Mouse (Mus musculus): ENCODE data around the gene Tgm2.

Tgm2 gene

DNA sequence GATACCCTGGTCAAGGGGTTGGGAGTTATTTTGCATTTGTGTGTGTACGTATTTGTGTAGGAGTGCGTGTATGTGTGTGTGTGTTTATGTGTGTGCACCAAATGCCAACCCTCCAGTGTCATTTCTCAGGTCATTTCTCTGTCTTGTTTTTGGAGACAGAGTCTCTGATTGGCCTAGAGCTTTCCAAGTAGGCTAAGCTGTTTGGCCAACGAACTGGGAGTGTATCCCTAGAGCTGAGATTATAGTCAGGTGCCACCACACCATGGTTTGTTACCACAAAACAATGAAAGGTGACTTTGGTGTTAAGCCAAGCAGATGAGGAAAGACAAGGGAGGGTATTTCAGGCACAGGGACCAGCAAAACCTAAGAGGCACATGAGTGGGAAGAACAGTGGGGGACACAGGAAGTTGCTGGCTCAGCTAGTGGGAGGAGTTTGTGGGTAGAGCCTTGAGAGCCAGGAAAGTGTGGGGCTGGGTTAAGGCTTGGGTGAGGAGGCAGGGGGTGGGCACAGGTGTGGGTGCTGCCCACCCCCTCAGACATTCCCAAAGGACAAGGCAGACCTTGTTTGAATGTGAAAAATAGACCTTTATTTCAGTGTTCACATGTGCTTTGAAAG is 30.3 kb downstream of the Tgm2 start:
- DNase-seq (ENCODE audit: low read depth, low spot score), result no peak

DNA sequence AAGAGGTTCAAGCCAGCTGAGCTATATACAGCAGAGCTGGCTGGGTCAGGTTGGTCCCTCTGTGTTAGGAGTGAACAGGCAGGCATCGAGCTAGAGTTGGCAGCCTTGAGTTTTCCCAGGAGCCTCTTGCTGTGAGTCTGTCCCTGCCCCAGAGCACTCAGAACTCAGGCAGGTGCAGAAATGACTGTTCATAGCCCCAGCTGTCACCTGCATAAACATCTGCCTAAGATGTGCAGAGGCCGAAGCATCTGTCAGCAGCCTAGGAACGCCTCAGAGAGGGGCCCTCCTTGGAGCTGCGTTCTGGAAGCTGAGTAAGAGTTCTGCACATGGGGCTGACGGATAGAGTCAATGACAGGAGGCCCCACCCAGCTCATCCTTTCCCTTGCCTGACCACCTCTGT is 31.3 kb downstream of the Tgm2 start:
- no peak for DNase-seq (ENCODE audit: low read depth, low spot score)

GRCm38 (mm10) chr2:158113591-158114257 is 32.5 kb downstream of the Tgm2 start:
- DNase-seq (ENCODE audit: low read depth, low spot score), result no peak

GRCm38 (mm10) chr2:158109516-158109915 is 36.7 kb downstream of the Tgm2 start:
- DNase-seq (ENCODE audit: low read depth, low spot score), result no peak

DNA sequence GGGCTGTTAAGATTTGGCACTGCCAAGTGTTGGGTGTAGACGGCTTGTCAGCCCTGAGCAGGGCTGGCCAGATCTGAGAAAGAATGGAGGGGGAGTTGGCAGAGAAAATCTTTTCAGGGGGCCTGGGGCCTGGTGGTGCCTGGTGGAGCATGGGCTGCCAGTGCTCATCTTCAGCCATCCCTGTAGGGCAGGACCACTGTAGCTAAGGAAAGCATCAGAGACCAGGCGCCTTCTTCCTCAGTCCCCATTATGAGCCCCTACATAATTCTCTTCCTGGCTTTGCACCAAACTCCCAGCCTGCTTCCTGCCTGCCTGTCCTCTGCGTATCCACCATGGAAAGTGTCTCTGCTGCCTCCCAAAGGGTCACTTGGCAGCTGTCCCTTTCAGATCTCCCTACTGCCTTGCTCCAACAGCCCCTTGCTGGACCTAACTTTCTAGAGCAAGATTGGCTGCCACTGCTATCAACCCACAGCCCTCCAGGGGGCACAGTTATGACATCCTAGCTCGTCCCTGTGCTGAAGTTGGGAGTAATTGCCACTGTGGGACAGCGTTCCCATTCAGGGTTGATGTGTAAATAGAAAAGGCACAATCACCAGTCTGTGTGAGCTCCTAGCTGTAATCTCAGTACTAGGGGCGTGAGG is 39.2 kb downstream of the Tgm2 start:
- peak; percentile 22 for DNase-seq (ENCODE audit: low read depth, low spot score)

DNA sequence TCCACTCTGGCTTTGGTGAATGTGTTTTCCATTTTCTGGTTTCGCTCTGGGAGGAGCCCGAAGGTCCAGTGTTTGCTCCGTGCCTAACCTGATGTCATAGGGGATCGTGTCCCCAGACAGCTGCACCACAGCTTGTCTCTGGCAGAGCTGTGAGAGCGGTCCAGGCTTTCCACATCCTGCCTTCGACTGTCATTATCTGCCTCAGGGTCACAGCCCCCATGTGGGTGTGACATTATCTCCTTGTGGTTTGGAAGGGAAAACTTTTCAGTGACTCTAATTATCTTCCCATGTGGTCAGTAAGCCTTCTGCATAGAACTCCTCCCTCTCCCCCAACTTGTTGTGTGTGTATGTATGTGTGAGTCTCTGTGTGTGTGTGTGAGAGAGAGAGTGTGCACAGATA is 40.6 kb downstream of the Tgm2 start:
- DNase-seq (ENCODE audit: low read depth, low spot score), result no peak

DNA sequence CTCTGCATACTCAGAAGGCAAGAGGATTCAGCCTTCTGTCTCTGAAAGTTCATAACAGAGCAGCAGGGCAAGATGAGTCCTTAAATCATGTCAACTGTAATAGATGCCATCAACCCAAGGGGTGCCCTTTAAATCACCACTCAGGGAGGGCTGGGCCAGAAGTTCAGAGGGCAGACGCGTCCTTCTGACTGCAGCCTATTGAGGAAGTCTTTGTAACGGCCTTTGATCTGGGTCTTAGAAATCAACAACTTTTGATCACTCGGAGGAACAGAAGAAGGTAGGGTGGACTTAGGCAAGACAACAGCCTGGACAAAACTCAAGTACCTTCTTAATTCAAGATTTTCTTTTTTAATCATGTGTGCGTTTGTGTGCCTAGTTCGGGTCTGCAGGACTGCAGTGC is 41.3 kb downstream of the Tgm2 start:
- DNase-seq (ENCODE audit: low read depth, low spot score), result no peak

DNA sequence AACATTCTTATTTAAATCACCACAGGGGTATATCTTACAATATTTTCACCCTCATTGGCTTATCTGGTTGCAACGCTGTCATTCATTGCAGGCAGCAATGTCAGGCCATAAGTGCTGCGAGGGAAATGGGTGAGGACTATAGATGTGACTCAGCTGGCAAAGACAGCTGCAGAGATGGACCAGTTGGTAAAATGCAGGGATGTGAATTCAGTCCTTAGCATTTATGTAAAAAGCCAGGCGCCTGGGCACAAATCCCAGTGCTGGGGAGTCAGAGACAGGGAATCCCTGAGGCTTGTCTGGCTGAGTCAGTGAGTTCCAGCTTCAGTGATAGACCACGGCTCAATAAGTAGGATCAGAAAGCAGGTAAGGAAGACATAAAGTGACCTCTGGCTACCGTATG is 44.5 kb downstream of the Tgm2 start:
- no peak for DNase-seq (ENCODE audit: low read depth, low spot score)

GRCm38 (mm10) chr2:158099537-158099936 is 46.7 kb downstream of the Tgm2 start:
- no peak for DNase-seq (ENCODE audit: low read depth, low spot score)

- DNase-seq (ENCODE audit: low read depth, low spot score), result no peak
These were observed 47.5 kb downstream of the Tgm2 start for GRCm38 (mm10) chr2:158098730-158099129.

DNA sequence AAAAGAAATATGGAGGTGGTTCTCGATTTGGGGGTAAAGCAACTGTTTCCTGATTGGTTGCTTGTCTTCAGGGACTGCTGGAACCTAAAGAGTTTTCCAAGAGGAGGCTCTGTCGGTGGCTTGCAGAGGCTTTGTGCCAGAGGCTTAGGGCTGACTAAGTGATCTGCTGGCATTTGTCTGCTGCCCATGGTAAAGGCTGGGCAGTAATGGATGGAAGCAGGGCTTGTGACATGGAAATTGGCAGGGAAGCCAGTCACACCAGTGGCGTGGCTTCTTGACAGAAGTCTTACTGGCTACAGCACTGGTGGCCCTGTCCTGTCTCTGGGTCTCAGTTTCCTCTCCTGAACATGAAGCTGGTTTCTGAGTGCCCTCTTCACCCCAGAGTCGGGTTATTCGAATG is 49.2 kb downstream of the Tgm2 start:
- DNase-seq (ENCODE audit: low read depth, low spot score), result no peak

DNA sequence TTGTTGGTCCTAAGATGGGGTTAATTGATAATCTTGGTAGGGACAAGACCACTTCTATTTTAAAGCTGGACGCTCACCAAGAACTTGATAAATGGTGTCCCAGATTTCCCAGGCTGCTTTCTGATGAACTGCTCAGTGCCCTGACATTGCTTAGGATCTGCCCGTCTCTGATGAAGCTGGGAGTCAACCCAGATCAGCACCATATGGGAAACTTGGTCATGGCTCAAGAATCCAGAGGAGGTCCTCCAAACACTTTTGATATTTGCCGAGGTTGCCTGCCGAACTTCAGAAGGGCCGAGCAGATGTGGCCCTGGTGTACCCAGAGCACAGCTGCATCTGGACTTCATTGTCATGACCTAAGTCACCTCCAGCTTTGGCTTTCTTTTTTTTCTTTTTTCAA is 51.4 kb downstream of the Tgm2 start:
- no peak for DNase-seq (ENCODE audit: low read depth, low spot score)

- no peak for DNase-seq (ENCODE audit: low read depth, low spot score)
These were observed 51.9 kb downstream of the Tgm2 start for GRCm38 (mm10) chr2:158094300-158094699.

GRCm38 (mm10) chr2:158093345-158093744 is 52.9 kb downstream of the Tgm2 start:
- DNase-seq (ENCODE audit: low read depth, low spot score), result no peak

- DNase-seq (ENCODE audit: low read depth, low spot score), result no peak
These were observed 56.1 kb downstream of the Tgm2 start for GRCm38 (mm10) chr2:158090096-158090495.

- no peak for DNase-seq (ENCODE audit: low read depth, low spot score)
These were observed 61.8 kb downstream of the Tgm2 start for GRCm38 (mm10) chr2:158084486-158084885.

- no peak for DNase-seq (ENCODE audit: low read depth, low spot score)
These were observed 65.5 kb downstream of the Tgm2 start for GRCm38 (mm10) chr2:158080622-158081241.

DNA sequence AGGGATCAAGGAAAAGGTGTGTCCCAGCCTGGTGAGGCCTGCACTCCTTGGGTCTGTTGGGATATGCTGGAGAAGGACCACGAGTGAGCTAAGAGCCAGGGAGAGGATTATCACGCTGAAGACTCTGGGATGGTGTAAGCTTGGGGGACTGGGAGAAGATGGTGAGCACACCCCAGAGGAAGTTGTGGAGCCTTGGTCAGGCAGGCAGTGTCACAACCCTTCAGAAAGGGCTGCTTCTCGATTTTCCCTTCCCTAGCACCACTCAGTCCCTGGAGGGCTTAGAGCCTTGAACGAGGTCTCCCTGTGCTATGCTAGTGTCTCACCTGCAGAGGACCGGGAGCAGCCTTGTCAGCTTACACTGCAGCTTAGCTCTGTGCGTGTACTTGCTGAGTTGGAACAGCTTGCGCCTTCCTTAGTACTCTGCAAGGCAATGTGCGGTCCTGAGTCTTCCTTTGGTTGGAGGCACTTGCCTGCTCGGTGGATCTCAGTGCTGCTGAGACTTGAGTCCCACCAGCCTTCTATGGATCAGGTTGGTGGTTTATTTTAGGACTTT is 66.3 kb downstream of the Tgm2 start:
- DNase-seq (ENCODE audit: low read depth, low spot score), result no peak

DNA sequence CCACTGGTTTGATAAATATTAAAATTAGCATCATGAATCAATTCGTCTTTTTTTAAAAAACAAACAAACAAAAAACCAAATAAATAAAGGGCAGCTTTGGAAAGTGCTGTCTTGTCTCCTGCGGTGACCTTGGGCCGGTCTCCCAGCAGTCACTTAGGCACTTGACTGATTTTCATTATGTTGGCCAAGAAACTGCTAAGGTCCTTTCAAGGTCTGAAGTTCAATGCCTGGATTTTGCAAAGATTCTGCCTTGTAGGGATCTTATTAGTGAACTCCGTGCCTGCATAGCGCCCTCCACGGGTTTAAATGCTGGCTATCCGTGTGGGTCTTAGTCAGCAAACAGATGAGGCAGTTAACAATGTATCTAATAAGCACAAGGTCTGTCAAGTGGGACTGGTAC is 67.3 kb downstream of the Tgm2 start:
- DNase-seq (ENCODE audit: low read depth, low spot score), result no peak

DNA sequence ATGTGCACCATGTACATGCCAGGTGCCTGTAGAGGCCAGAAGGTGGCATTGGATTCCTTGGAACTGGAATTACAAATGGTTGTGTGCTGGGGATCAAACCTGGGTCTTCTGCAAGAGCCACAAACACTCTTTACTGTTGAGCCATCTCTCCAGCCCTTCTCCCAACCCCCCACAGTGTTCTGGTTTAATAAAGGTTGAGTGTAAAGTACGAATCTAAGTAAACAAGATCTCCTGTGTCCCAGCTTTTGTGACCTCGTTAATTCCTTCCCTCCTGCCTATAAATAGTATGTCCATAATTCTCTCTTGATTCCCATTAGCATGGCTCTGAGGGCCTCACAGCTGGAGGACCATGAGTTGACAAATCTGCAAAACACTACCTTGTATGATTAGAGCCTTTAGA is 68.3 kb downstream of the Tgm2 start:
- DNase-seq (ENCODE audit: low read depth, low spot score), result no peak

GRCm38 (mm10) chr2:158076690-158077089 is 69.5 kb downstream of the Tgm2 start:
- no peak for DNase-seq (ENCODE audit: low read depth, low spot score)

DNA sequence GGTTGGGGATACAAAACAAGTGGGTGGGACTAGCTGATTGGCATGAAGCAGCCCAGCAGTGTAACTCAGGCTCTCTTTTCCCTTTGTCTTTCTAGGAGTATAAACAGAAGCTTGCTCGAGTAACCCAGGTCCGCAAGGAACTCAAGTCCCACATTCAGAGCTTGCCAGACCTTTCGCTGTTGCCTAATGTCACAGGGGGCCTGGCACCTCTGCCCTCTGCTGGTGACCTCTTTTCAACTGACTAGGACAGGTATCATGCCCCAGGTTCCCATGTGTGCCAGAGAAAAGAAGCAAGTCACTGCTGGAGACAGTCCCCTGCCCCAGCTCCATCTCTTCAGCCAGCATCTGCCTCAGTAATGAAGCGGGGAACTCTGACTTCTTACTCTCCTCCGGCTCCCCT is 71.4 kb downstream of the Tgm2 start:
- DNase-seq (ENCODE audit: low read depth, low spot score), result no peak

- DNase-seq (ENCODE audit: low read depth, low spot score), result no peak
These were observed 74.6 kb downstream of the Tgm2 start for GRCm38 (mm10) chr2:158071633-158071995.
